Mouse (Mus musculus): ENCODE results near the gene Cdh18. TPM values are rescaled to one million over a fixed set of nuclear protein-coding genes. Genes with fewer than 3 reads are reported as not detected.
A peak's percentile ranks its signal among the peaks of the same experiment; 100 is the strongest.

Cdh18 gene
- polyA plus RNA-seq, 1 experiment from 2014 or later, result 0.13 TPM

GRCm38 (mm10) chr15:23448542-23448941, 899.7 kb downstream of the Cdh18 start:
- H3K9ac ChIP-seq (ENCODE audit: low read depth, low read length), result no peak overlapping the region
- H3K27ac ChIP-seq, result no peak overlapping the region
- H3K9me3 ChIP-seq (replicated peaks; ENCODE audit: low read length), result no peaks in the 10 kb centered on the region
- WGBS, result 42% methylated on average over 1 of the region's 1 CpGs
- no peak for DNase-seq (ENCODE audit: low spot score)
- no peak for TF ChIP-seq CTCF (IDR thresholded peaks at IDR 0.05; ENCODE audit: low read depth)
- H3K27me3 ChIP-seq (ENCODE audit: insufficient read depth, low read length), result no peaks in the 10 kb centered on the region
- no peaks in the 10 kb centered on the region for H3K4me1 ChIP-seq (replicated peaks; ENCODE audit: insufficient read depth, low read length)
- ATAC-seq (replicated peaks; ENCODE audit: low FRiP score, low read depth), result no peak
- H3K4me3 ChIP-seq (replicated peaks; ENCODE audit: low read depth, low read length), result no peak overlapping the region
- no peaks in the 10 kb centered on the region for H3K36me3 ChIP-seq (ENCODE audit: insufficient read depth, low read length)
- no peak overlapping the region for H3K4me2 ChIP-seq (ENCODE audit: low read length)

GRCm38 (mm10) chr15:23452098-23452625, 903.3 kb downstream of the Cdh18 start:
- H3K27me3 ChIP-seq (ENCODE audit: insufficient read depth, low read length), result no peaks in the 10 kb centered on the region
- no peaks in the 10 kb centered on the region for H3K36me3 ChIP-seq (ENCODE audit: insufficient read depth, low read length)
- no peak overlapping the region for H3K27ac ChIP-seq
- H3K9me3 ChIP-seq (replicated peaks; ENCODE audit: low read length), result no peaks in the 10 kb centered on the region; the same call in 1 of the 2 replicates
- ATAC-seq (replicated peaks; ENCODE audit: low FRiP score, low read depth) (no peak), DNase-seq (ENCODE audit: low spot score) (peak; percentile 12)
- no peak for TF ChIP-seq CTCF (IDR thresholded peaks at IDR 0.05; ENCODE audit: low read depth)
- no peak overlapping the region for H3K9ac ChIP-seq (ENCODE audit: low read depth, low read length)
- WGBS, result 37% methylated on average over 9 of the region's 9 CpGs
- no peak overlapping the region for H3K4me2 ChIP-seq (ENCODE audit: low read length)
- no peaks in the 10 kb centered on the region for H3K4me1 ChIP-seq (replicated peaks; ENCODE audit: insufficient read depth, low read length)
- H3K4me3 ChIP-seq (replicated peaks; ENCODE audit: low read depth, low read length), result no peak overlapping the region

GRCm38 (mm10) chr15:23453331-23453730, 904.5 kb downstream of the Cdh18 start:
- H3K4me1 ChIP-seq (replicated peaks; ENCODE audit: insufficient read depth, low read length), result no peaks in the 10 kb centered on the region
- H3K4me2 ChIP-seq (ENCODE audit: low read length), result no peak overlapping the region
- WGBS, result 90% methylated on average over 6 of the region's 6 CpGs
- H3K27ac ChIP-seq, result no peak overlapping the region
- H3K36me3 ChIP-seq (ENCODE audit: insufficient read depth, low read length), result no peaks in the 10 kb centered on the region
- no peak for ATAC-seq (replicated peaks; ENCODE audit: low FRiP score, low read depth)
- DNase-seq (ENCODE audit: low spot score), result no peak
- H3K4me3 ChIP-seq (replicated peaks; ENCODE audit: low read depth, low read length), result no peak overlapping the region
- no peaks in the 10 kb centered on the region; the same call in 1 of the 2 replicates for H3K9me3 ChIP-seq (replicated peaks; ENCODE audit: low read length)
- H3K9ac ChIP-seq (ENCODE audit: low read depth, low read length), result no peak overlapping the region
- no peak for TF ChIP-seq CTCF (IDR thresholded peaks at IDR 0.05; ENCODE audit: low read depth)
- H3K27me3 ChIP-seq (ENCODE audit: insufficient read depth, low read length), result no peaks in the 10 kb centered on the region

- Histone ChIP-seq H3K27ac (no peak overlapping the region), H3K27me3 (ENCODE audit: insufficient read depth, low read length) (no peaks in the 10 kb centered on the region), H3K36me3 (ENCODE audit: insufficient read depth, low read length) (no peaks in the 10 kb centered on the region), H3K4me1 (replicated peaks; ENCODE audit: insufficient read depth, low read length) (no peaks in the 10 kb centered on the region), H3K9ac (ENCODE audit: low read depth, low read length) (no peak overlapping the region), H3K4me2 (ENCODE audit: low read length) (no peak overlapping the region), H3K4me3 (replicated peaks; ENCODE audit: low read depth, low read length) (no peak overlapping the region), H3K9me3 (replicated peaks; ENCODE audit: low read length) (no peaks in the 10 kb centered on the region; the same call in 1 of the 2 replicates)
- whole genome bisulfite sequencing, result 70% methylated on average over 7 of the region's 7 CpGs
- TF ChIP-seq CTCF (IDR thresholded peaks at IDR 0.05; ENCODE audit: low read depth), result no peak
- DNase-seq (ENCODE audit: low spot score) (no peak), ATAC-seq (replicated peaks; ENCODE audit: low FRiP score, low read depth) (no peak)
Observed at GRCm38 (mm10) chr15:23455344-23455743, 906.5 kb downstream of the Cdh18 start.

- 78% methylated on average over 3 of the region's 3 CpGs for WGBS
Observed at GRCm38 (mm10) chr15:23457401-23457800, 908.6 kb downstream of the Cdh18 start.

GRCm38 (mm10) chr15:23470527-23471475, 922.0 kb downstream of the Cdh18 start:
- TF ChIP-seq CTCF (IDR thresholded peaks at IDR 0.05; ENCODE audit: low read depth), result peak; percentile 33; the same call in 1 of the 2 replicates
- WGBS, result 82% methylated on average over 7 of the region's 7 CpGs
- no peaks in the 10 kb centered on the region for H3K4me1 ChIP-seq (replicated peaks; ENCODE audit: insufficient read depth, low read length)
- ATAC-seq (replicated peaks; ENCODE audit: low FRiP score, low read depth) (no peak), DNase-seq (ENCODE audit: low spot score) (no peak)
- no peak overlapping the region for H3K27ac ChIP-seq
- H3K36me3 ChIP-seq (ENCODE audit: insufficient read depth, low read length), result no peaks in the 10 kb centered on the region
- H3K4me3 ChIP-seq (replicated peaks; ENCODE audit: low read depth, low read length), result no peak overlapping the region
- H3K9me3 ChIP-seq (replicated peaks; ENCODE audit: low read length), result no peaks in the 10 kb centered on the region
- H3K27me3 ChIP-seq (ENCODE audit: insufficient read depth, low read length), result no peaks in the 10 kb centered on the region
- no peak overlapping the region for H3K4me2 ChIP-seq (ENCODE audit: low read length)
- H3K9ac ChIP-seq (ENCODE audit: low read depth, low read length), result no peak overlapping the region

More at GRCm38 (mm10) chr15:23457401-23457800, 908.6 kb downstream of the Cdh18 start:
- Histone ChIP-seq H3K36me3 (ENCODE audit: insufficient read depth, low read length) (no peaks in the 10 kb centered on the region), H3K4me2 (ENCODE audit: low read length) (no peak overlapping the region), H3K4me1 (replicated peaks; ENCODE audit: insufficient read depth, low read length) (no peaks in the 10 kb centered on the region), H3K4me3 (replicated peaks; ENCODE audit: low read depth, low read length) (no peak overlapping the region), H3K9ac (ENCODE audit: low read depth, low read length) (no peak overlapping the region), H3K9me3 (replicated peaks; ENCODE audit: low read length) (no peaks in the 10 kb centered on the region; the same call in 1 of the 2 replicates), H3K27me3 (ENCODE audit: insufficient read depth, low read length) (no peaks in the 10 kb centered on the region), H3K27ac (no peak overlapping the region)
- no peak for ATAC-seq (replicated peaks; ENCODE audit: low FRiP score, low read depth)
- no peak for DNase-seq (ENCODE audit: low spot score)
- no peak for TF ChIP-seq CTCF (IDR thresholded peaks at IDR 0.05; ENCODE audit: low read depth)
